Mouse (Mus musculus): Measurements from ENCODE around the gene Kdelc2. TPM values are rescaled to one million over a fixed set of nuclear protein-coding genes. Genes with fewer than 3 reads are reported as not detected.

The Kdelc2 gene
- polyA plus RNA-seq (2012; rRNA removed; ENCODE audit: low replicate concordance): 5.5 and 9.8 TPM in 2 replicates

GRCm38 (mm10) chr9:53383951-53384866 lies at the start of gene Kdelc2:
TSS of gene Kdelc2 (plus strand) at chr9:53384025.

GRCm38 (mm10) chr9:53402291-53402711 lies 18.5 kb downstream of the Kdelc2 start, which contains the start of gene 4930550C14Rik:
TSS of gene 4930550C14Rik (plus strand) at chr9:53402325.

Other genes with a start within 250 kb of the Kdelc2 start
- 0.73 and 2.3 TPM in 2 replicates for gene Ddx10, start 136.0 kb upstream of the Kdelc2 start, polyA plus RNA-seq (2012; rRNA removed; ENCODE audit: low replicate concordance)
- 0.23 and 0.55 TPM in 2 replicates for gene Exph5, start 82.4 kb upstream of the Kdelc2 start, polyA plus RNA-seq (2012; rRNA removed; ENCODE audit: low replicate concordance)
- gene 4930550C14Rik, start 18.3 kb downstream of the Kdelc2 start, polyA plus RNA-seq (2012; rRNA removed; ENCODE audit: low replicate concordance): 0.18 and 0.34 TPM in 2 replicates
- gene Atm, start 152.7 kb downstream of the Kdelc2 start, polyA plus RNA-seq (2012; rRNA removed; ENCODE audit: low replicate concordance): 1.1 and 3.7 TPM in 2 replicates
- 1.8 and 4.3 TPM in 2 replicates for gene Npat, start 153.0 kb downstream of the Kdelc2 start, polyA plus RNA-seq (2012; rRNA removed; ENCODE audit: low replicate concordance)
- 42.4 and 69.2 TPM in 2 replicates for gene Acat1, start 226.4 kb downstream of the Kdelc2 start, polyA plus RNA-seq (2012; rRNA removed; ENCODE audit: low replicate concordance)

Measured in mammary gland, adult 2 months (tissue).